Mouse (Mus musculus) liver, postnatal 0 days (tissue): ENCODE measurements at regions not wholly inside any gene's neighbourhood (a gene's known extent, or its start where the extent isn't known, plus 50 kb on each side); places are given as distances from the start of the nearest gene placed in this dataset.

Experiments
- ATAC-seq: fragments of 200-750 bp; cut with Nextera tagmentation; 2 replicates; pipeline ENCODE4 v1.8.0; 2017; ENCODE audit warnings: mild to moderate bottlenecking, moderate library complexity
- DNase-seq: peaks from one replicate; pipeline ENCODE4 v3.0.0-alpha.2; 2016
- H3K27ac ChIP-seq: fragments of 300-500 bp; sonication (generic); 2 replicates; pipeline ENCODE4 v1.5.1; 2014; ENCODE audit warnings: antibody characterized with exemption, moderate library complexity, mild to moderate bottlenecking, low read depth
- H3K27me3 ChIP-seq: fragments of 300-500 bp; sonication (generic); 2 replicates; pipeline ENCODE4 v1.6.1; 2014; ENCODE audit warnings: low read length, control low read depth, mixed read lengths; ENCODE audit not compliant: insufficient read depth
- H3K36me3 ChIP-seq: fragments of 300-500 bp; sonication (generic); replicated peaks from 2 replicates; pipeline ENCODE4 v1.6.1; 2014; ENCODE audit warnings: mild to moderate bottlenecking, control low read depth, low read length, moderate library complexity, mixed read lengths; ENCODE audit not compliant: insufficient read depth
- H3K4me1 ChIP-seq: fragments of 300-500 bp; sonication (generic); 2 replicates; pipeline ENCODE4 v1.6.1; 2014; ENCODE audit warnings: antibody characterized with exemption, mild to moderate bottlenecking, control low read depth; ENCODE audit not compliant: insufficient read depth
- H3K4me2 ChIP-seq: fragments of 300-500 bp; sonication (generic); 2 replicates; pipeline ENCODE4 v1.6.1; 2014; ENCODE audit warnings: low read depth, mild to moderate bottlenecking, low read length, moderate library complexity, mixed read lengths
- H3K4me3 ChIP-seq: fragments of 300-500 bp; sonication (generic); 2 replicates; pipeline ENCODE4 v1.5.1; 2014; ENCODE audit warnings: low read depth, low read length
- H3K9ac ChIP-seq: fragments of 300-500 bp; sonication (generic); replicated peaks from 2 replicates; pipeline ENCODE4 v1.6.1; 2014; ENCODE audit warnings: mild to moderate bottlenecking, moderate library complexity
- H3K9me3 ChIP-seq: fragments of 300-500 bp; sonication (generic); 2 replicates; pipeline ENCODE4 v1.6.1; 2016; ENCODE audit warnings: mild to moderate bottlenecking, control low read depth, low read length, mixed read lengths
- CTCF ChIP-seq: sonication (generic); IDR thresholded peaks from 2 replicates; pipeline ENCODE4 v1.5.1; 2016; ENCODE audit warnings: antibody characterized with exemption, low read depth
- EP300 ChIP-seq: IDR thresholded peaks from 2 replicates; pipeline ENCODE4 v1.6.1; 2016; ENCODE audit warnings: antibody characterized with exemption, low read depth, mild to moderate bottlenecking
- WGBS: fragments of 180-500 bp; shearing (Covaris S2); extraction: QIAGEN DNeasy Blood & Tissue Kit; methylation state at CpG from one replicate; pipeline ENCODE4 v1.1.7; 2014; ENCODE audit not compliant: insufficient replicate concordance; 5-methylcytosine and 5-hydroxymethylcytosine counted together

DNA sequence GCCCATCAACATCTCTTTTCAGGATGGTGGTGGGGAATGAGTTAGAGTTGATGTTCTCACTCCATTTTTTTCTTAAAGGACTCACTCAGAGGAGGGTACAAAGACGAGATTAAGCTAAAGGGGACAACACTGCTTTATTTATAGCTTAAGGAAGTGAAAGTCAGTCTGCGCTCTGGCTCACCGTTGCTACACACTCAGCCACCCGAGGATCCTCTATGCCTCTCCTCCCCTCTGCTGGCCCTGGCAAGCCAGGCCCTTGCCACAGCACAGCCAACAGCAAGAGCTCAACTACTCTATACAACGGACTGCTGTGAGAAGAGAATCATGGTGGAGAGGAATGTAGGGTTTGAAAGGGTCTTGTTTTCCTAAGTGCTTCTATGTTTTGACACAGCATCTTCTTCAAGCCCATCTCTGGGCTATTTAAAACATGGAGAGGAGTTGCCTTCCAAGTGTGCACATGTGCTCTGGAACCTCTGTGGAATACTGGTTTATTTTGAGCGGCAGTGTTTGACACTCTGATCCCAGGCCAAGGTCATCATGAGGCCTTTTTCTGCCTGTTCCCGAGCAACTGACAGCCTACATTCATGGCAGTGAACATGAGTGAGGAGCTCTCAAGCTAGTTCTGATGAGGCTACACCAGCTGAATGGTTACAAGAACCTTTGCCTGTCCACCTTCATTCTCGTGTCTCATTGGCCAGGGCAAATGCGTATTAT lies 291.9 kb upstream of the Klf4 start:
- peak; percentile 44 for DNase-seq
- Histone ChIP-seq H3K4me1 (peaks cover 3% of the 10 kb centered on the region; the same call in 1 of the 2 replicates), H3K9me3 (no peaks in the 10 kb centered on the region), H3K4me3 (no peak overlapping the region), H3K27me3 (no peaks in the 10 kb centered on the region), H3K9ac (no peak overlapping the region), H3K27ac (no peak overlapping the region), H3K36me3 (no peaks in the 10 kb centered on the region), H3K4me2 (no peak overlapping the region)
- WGBS: 52% methylated on average over 9 of the region's 9 CpGs
- peak; percentile 54 for TF ChIP-seq CTCF
- no peak for TF ChIP-seq EP300
- ATAC-seq: peak; percentile 38; the same call in 1 of the 2 replicates

DNA sequence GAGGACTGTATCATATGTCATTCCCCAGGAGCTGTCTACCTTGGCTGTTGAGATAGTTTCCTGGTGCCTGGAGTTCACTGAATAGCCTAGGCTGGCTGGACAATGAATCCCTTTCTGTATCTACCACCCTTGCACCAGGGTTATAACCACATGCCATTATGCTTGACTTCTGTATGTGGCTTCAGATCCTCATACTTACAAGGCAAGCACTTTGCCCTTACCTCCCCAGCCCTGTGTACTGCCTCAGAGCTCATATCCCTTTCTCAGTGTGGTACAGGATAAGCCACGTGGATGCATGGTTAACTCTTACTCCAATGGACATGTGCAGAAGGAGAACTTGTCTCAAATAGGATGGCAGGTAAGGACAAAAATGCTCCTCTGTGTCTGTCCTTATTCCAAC lies 291.3 kb upstream of the Klf4 start:
- H3K4me1 ChIP-seq: peaks cover 3% of the 10 kb centered on the region; the same call in 1 of the 2 replicates
- H3K27ac ChIP-seq: no peak overlapping the region
- DNase-seq (no peak), ATAC-seq (no peak)
- H3K27me3 ChIP-seq: no peaks in the 10 kb centered on the region
- H3K4me2 ChIP-seq: no peak overlapping the region
- WGBS: 50% methylated on average over 1 of the region's 1 CpGs
- H3K9ac ChIP-seq: no peak overlapping the region
- TF ChIP-seq CTCF: no peak
- TF ChIP-seq EP300: no peak
- no peaks in the 10 kb centered on the region for H3K36me3 ChIP-seq
- no peak overlapping the region for H3K4me3 ChIP-seq
- no peaks in the 10 kb centered on the region for H3K9me3 ChIP-seq

DNA sequence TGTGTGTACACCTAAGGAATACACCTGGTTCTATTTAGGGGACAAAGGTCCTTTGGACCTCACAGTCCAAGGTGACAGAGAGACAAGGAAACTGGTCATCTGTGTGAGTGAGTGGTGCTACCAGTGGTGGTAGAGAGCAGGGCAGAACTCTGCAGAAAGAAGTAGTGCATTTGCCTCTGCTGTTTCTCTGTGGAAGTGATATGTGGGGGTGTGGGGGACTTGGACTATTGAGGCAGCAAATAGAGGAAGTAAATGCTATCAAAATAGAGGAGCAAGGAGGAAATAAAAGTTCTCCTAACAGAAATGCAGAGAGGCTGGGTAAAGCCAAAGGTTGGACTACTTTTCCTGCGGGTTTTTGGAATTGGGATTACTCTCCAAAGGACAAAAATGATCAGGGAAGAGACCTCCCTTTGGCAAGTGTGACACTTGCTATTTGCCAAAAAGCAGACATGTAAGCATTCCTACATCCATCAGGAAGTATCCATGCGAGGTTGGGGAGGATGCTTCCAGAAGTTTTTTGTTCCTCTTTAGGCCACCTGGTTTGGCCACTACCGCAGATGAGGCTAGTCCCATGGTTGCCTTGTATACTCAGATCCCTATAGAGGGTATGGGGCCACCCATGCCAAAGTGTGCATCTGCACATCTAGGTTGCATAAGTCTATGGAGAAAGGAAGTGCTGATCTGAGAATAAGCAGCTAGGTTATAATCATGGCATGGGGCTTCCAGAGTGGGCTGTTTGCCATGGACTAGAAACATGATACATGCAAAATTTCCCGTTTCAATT lies 285.0 kb upstream of the Klf4 start:
- Histone ChIP-seq H3K4me3 (no peak overlapping the region), H3K27ac (no peak overlapping the region), H3K9ac (no peak overlapping the region), H3K27me3 (no peaks in the 10 kb centered on the region), H3K9me3 (no peaks in the 10 kb centered on the region), H3K4me2 (no peak overlapping the region), H3K4me1 (no peaks in the 10 kb centered on the region), H3K36me3 (no peaks in the 10 kb centered on the region)
- DNase-seq (no peak), ATAC-seq (no peak)
- TF ChIP-seq EP300 (no peak), CTCF (no peak)
- WGBS: 67% methylated on average over 4 of the region's 4 CpGs

DNA sequence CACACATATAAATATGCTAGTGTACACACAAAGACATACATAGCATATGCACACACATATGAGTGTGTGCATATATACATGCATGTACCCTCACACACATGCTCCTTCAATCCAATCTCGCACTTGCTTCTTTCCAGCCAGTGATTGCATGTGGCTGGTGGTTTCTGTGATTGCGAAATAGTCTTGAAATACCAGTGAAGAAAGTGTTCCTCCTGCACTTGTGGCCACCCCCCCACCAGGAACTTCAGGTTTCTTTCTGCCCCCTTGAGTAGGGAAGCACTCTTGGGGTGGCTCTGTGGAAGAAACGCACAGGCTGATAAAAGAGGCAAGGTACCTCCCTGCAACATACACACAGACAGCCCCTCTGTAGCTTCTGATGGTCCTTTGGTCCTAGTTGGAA lies 283.6 kb upstream of the Klf4 start:
- H3K9ac ChIP-seq: no peak overlapping the region
- H3K4me1 ChIP-seq: no peaks in the 10 kb centered on the region
- no peak overlapping the region for H3K27ac ChIP-seq
- TF ChIP-seq EP300 (no peak), CTCF (no peak)
- no peak for ATAC-seq
- DNase-seq: peak; percentile 33
- no peaks in the 10 kb centered on the region for H3K9me3 ChIP-seq
- no peaks in the 10 kb centered on the region for H3K36me3 ChIP-seq
- no peak overlapping the region for H3K4me2 ChIP-seq
- no peak overlapping the region for H3K4me3 ChIP-seq
- WGBS: 42% methylated on average over 3 of the region's 3 CpGs
- H3K27me3 ChIP-seq: no peaks in the 10 kb centered on the region

DNA sequence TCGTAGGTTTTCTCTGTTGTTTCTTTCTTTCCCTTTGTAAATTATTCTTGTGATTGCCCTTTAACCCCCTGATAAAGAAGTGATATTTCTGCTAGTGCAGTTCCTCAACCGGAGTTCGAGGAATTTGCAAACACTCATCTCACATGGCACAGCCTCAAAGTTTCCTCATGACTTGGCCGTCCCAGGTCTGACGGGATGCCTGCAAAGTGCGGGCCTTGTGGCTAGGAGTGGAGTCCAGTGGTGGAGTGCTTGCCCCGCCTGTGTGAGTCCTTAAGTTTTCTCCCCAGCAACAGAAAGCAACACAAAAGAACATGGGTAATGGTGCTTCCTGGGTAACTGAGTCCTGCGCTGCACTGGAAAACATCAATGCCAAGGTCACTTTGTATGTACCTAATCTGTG lies 280.6 kb upstream of the Klf4 start:
- ATAC-seq: no peak
- Histone ChIP-seq H3K9me3 (no peaks in the 10 kb centered on the region), H3K4me2 (no peak overlapping the region), H3K27me3 (no peaks in the 10 kb centered on the region), H3K4me3 (no peak overlapping the region), H3K27ac (no peak overlapping the region), H3K4me1 (no peaks in the 10 kb centered on the region), H3K9ac (no peak overlapping the region), H3K36me3 (no peaks in the 10 kb centered on the region)
- 67% methylated on average over 8 of the region's 8 CpGs for WGBS
- TF ChIP-seq CTCF: no peak
- no peak for TF ChIP-seq EP300
- no peak for DNase-seq

DNA sequence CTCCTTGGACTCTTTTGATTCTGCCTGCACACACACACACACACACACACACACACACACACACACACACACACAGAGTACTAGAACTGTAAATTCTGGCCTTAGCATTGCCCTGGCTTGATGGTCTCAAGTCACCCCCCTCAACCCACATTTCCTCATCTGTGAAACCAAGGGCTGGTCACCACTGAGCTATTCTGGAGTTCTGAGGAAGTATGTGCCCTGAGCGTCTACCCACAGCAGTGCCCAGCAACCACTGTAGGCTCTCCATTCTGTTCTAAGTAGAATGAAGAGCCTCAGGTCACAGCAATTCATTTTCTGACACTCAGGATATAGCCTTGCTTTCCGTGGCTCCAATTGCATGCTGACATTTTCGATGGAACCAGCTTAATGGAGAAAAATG lies 279.4 kb upstream of the Klf4 start:
- Histone ChIP-seq H3K9me3 (no peaks in the 10 kb centered on the region), H3K27me3 (0 out of 2 replicates have a peak, but pooled peaks cover 2% of the 10 kb centered on the region), H3K36me3 (no peaks in the 10 kb centered on the region), H3K27ac (no peak overlapping the region), H3K4me1 (no peaks in the 10 kb centered on the region), H3K4me3 (no peak overlapping the region), H3K9ac (no peak overlapping the region), H3K4me2 (no peak overlapping the region)
- no peak for TF ChIP-seq CTCF
- no peak for TF ChIP-seq EP300
- ATAC-seq: no peak
- DNase-seq: no peak
- WGBS: 51% methylated on average over 3 of the region's 3 CpGs
